ENCODE assay signal across 23 mouse cellular contexts in genomic region chr16:38466089-38466488, GRCm38 (mm10). TPM values are rescaled to one million over a fixed set of nuclear protein-coding genes. Genes with fewer than 3 reads are reported as not detected.
"Had no signal": no experiment of that assay in that cellular context is flagged by ENCODE, and none has a peak within 500 bp of the region (broad histone marks: within the 10 kb centered on the region; RNA-seq: fewer than 3 reads in every experiment).

No protein-coding gene starts in this region.

- H3K27ac ChIP-seq: lung, embryonic 15.5 days; macrophage; midbrain, embryonic 13.5 days; midbrain, embryonic 15.5 days; neural tube, embryonic 13.5 days; neural tube, embryonic 15.5 days had no signal

- DNase-seq: lung, adult 2 months; lung, postnatal 14 days; lung, postnatal 36 days; retina, postnatal 1 day; right cerebral cortex, adult 18-20 months; right cerebral cortex, postnatal 25 days; right cerebral cortex, postnatal 4 days; spleen, adult 18-20 months; thymus, adult 18-20 months; thymus, postnatal 14 days; thymus, postnatal 36 days had no signal

- H3K4me1 ChIP-seq: lung, embryonic 15.5 days; midbrain, embryonic 13.5 days; midbrain, embryonic 15.5 days; neural tube, embryonic 13.5 days; neural tube, embryonic 15.5 days had no signal

- H3K9me3 ChIP-seq: lung, embryonic 15.5 days; megakaryocyte, embryonic 14.5 days; midbrain, embryonic 13.5 days; midbrain, embryonic 15.5 days; neural tube, embryonic 13.5 days; neural tube, embryonic 15.5 days had no signal

- ATAC-seq: lung, postnatal 0 days; midbrain, embryonic 13.5 days; midbrain, embryonic 15.5 days had no signal

- H3K36me3 ChIP-seq: lung, embryonic 15.5 days; midbrain, embryonic 13.5 days; midbrain, embryonic 15.5 days; neural tube, embryonic 13.5 days; neural tube, embryonic 15.5 days had no signal

- H3K4me3 ChIP-seq: lung, embryonic 15.5 days; megakaryocyte, embryonic 14.5 days; midbrain, embryonic 13.5 days; midbrain, embryonic 15.5 days; myocyte; neural tube, embryonic 13.5 days; neural tube, embryonic 15.5 days had no signal

- H3K9ac ChIP-seq: lung, embryonic 15.5 days; midbrain, embryonic 13.5 days; midbrain, embryonic 15.5 days; neural tube, embryonic 13.5 days; neural tube, embryonic 15.5 days had no signal

- H3K4me2 ChIP-seq: lung, embryonic 15.5 days; midbrain, embryonic 11.5 days; midbrain, embryonic 13.5 days; midbrain, embryonic 15.5 days; neural tube, embryonic 13.5 days; neural tube, embryonic 15.5 days had no signal

- H3K27me3 ChIP-seq: lung, embryonic 15.5 days; midbrain, embryonic 13.5 days; midbrain, embryonic 15.5 days; neural tube, embryonic 13.5 days; neural tube, embryonic 15.5 days had no signal

RNA-seq across cellular contexts. Expression of gene Pla1a, which starts 33.1 kb away (rescaled TPM):
- total RNA-seq: megakaryocyte progenitor cell, adult 5-6 weeks had no signal
- polyA plus RNA-seq: macrophage; stomach, embryonic 14.5 days had no signal
